Mouse (Mus musculus): ENCODE measurements around the gene Myom1.
A peak's percentile ranks its signal among the peaks of the same experiment; 100 is the strongest.

Gene Myom1

DNA sequence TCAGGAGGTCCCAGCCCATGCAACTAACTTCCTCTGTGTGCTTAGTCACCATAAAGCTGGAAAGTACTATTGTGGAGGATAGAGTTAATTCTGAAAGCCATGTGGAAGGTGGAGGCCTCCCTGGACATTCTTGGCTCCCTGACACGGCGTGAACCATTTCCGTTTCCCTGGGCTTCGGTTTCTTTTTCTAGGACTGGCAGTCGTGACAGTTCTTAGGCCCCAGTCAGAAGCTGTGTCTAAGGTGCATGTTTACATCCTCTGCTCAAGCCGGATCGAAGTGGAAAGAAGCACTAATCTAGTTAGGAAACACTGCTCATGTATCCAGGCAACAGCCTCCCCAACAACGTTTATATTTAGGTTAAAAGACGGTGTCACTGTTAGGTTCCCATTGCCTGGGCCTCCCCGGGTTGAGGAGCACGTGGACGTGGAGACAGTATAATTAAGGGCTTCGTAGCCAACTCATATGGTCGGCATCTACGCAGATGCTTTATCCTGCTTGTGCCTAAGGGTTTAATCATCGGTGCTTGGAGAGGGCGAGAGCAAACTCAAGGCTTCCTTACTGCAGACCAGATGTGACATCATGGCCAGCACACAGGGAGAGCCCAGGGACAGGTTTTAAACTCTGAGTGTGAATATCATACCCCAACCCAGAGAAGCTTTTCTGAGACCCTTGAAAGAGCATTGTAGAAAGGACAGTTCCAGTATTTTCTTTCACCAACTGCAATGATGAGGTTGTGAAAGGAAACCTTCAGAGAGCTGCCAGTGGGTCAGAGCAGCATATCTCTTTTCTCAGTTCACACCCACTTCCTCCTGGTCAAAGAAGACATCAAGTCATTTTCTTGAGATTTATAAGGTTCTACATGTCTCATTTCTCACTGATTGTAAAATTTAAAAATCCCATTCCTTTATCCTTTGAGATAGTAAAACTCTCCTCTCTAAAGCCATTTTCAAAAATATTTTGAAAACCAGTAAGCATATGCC lies 100.4 kb downstream of the Myom1 start:
- DNase-seq (ENCODE audit: low spot score), result peak; percentile 16

DNA sequence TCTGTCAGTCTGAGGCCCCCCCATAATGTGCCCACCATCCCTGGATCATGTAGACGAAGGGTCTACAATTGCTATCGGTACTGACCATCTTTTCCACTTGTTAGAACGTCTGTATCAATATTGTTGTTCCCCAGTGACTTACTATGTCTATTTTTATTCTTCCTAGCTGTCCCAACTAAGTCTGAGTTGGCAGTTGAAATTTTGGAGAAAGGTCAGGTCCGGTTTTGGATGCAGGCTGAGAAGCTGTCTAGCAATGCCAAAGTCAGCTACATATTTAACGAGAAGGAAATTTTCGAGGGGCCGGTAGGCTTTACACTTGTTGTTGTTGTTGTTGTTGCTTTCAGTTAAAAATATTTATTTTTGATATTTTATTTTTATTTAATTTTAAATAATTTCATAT lies 102.9 kb downstream of the Myom1 start:
- no peak for DNase-seq (ENCODE audit: low spot score)

DNA sequence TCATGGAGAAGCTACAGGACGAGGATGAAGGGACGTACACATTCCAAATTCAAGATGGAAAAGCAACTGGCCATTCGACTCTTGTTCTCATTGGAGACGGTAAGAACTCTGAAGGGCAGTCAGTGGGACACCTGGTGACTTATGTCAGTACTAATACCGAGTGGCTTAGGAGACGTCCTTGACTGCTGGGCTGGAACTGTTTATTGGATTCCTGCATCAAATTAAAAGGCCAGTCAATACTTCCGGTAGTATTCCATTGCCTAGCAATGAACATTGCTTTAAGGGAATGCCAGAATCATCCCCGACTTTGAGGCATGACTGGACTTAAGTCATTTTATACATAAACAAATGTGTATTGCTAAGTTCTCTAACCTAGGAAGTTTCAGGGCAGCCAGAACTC lies 103.8 kb downstream of the Myom1 start:
- DNase-seq (ENCODE audit: low spot score), result no peak

DNA sequence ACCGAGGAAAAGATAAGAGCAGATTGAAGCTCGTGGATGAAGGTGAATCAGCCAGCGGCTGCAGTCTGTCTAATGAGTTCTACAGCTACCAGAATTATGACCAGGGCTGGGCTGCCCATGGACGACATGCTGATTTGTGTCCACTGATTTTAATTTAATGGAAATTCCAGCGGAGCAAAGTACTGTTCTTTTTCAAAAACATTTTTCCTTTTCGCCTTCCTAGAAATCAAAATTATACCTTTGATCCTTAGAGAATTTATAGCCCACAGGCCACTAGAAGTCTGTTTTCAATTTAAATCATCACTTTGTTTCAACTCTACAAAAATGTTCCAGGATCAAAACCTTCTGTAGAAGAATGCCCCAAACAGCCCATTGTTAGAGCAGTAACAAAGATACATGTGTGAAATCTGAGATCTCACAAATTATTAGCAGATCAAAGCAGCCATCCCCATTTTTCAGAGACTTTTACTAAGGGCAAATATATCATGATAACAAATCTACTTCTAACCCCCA lies 108.4 kb downstream of the Myom1 start:
- no peak for DNase-seq (ENCODE audit: low spot score)

DNA sequence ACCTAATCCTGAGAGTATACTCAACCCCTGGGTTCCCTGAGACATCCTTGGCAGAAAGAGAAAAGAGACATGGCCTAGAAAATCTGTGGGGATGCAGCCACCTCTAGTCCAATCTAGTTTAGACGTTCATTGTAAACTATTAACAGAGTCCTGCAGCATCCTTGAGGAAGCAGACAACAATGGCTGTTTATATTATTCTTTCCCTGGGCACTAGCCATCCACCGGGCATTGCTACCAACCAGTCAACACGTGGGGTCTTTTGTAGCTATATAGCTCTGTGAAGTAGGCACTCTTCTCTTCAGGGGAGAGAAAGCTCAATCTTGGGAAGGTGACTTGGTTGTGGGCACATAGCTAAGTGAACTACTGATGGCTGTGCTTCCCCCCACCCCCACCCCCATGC lies 110.3 kb downstream of the Myom1 start:
- no peak for DNase-seq (ENCODE audit: low spot score)

DNA sequence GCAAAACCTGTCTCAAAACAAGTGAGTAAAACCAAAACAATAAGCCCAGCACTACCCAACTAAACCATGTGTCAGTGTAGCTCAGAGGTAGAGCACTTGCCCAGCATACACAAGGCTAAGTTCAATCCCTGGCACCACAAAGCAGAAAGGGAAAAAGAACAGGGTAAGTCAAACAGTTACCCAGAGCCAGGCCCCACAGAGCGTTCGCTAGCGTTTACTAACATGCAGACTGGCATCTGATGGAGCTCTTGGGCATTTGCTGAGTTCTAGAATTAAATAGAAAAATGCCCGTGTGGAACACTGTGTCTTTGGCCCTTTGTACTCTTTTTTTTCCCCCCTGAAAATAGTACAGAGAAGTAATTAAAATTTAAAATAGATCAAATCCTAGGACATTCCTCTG lies 111.8 kb downstream of the Myom1 start:
- no peak for DNase-seq (ENCODE audit: low spot score)

DNA sequence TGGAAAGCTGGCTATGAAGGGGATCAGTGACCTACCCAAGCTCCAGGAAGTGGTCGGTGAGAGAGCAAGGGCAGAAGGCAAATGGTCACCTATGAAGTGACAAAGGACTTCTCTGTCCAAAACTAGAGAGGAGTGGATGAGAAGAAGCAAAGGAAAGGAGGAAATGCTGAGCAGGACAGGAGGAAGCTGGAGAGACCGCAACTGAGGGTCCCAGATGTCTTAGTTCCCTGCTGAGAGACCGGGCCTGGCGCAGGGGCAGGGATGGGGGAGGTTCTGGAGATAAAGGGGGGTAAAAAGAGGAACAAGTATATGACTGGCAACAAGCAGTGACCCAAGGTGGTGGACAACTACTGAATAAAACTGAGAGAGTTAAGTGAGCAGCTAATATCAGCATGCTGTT lies 115.5 kb downstream of the Myom1 start:
- DNase-seq (ENCODE audit: low spot score), result no peak

DNA sequence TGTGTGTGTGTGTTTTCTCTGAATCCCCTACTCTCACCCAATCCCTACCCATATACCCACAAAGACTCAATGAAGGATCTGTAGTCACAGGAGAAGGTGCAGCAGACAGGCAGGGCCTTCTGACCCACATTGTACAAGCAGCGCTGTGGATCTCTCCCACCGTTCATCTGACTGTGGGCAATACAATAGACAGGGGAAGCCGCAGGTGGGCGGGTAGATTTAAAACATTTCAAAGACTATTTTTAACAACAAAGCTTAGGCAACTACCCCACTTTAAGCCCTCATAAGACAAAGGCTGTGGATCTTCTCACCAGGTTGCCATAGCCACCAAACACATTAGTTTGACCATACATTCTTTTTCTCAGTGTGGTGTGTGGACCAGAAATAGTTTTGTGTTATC lies 116.2 kb downstream of the Myom1 start:
- no peak for DNase-seq (ENCODE audit: low spot score)

DNA sequence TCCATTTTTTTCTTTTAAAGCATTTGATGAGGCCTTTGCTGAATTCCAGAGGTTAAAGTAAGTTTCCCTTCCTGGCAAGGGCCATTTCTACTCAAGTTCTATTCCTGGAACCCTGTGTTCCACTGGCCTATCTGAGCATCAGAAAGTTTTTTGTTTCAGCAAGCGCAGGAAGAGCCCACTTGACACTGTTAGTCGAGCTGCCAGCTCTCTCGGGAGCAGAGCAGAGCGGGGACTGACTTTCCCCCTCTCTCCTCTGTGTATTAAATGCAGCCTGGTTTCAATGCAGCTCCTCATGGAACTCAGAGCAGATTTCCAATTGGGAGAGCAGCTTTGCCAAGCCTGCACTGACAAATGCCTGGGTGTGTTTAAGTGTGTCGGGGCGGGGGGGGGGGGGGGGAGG lies 118.2 kb downstream of the Myom1 start:
- DNase-seq (ENCODE audit: low spot score), result no peak

DNA sequence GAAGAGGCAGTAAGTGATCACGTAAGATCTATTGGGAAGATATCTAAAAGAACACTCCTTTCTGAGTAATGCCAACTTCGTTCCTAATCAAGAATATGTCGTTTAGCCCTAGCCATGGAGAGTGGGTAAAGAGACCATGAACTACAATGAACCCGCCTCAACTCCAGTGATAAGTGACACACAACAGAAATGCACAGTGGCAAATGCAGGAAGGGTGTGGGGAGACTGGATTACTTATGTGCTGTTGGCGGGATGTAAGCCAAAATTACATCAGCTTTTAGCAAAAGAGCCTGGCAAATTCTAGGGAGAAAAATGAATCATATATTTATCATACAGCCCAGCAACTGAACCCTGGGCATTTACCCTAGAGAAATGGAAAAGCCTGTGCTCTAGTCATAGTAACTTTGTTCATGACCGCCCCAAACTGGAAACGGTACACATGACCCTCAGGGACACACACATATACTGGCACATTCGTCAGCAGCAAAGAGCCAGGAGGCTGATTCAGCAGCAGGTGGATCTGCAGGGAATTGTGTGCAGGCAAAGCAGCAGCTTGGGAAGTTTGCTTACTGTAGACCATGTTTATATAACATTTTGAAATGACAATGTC lies 121.7 kb downstream of the Myom1 start:
- DNase-seq (ENCODE audit: low spot score), result no peak

DNA sequence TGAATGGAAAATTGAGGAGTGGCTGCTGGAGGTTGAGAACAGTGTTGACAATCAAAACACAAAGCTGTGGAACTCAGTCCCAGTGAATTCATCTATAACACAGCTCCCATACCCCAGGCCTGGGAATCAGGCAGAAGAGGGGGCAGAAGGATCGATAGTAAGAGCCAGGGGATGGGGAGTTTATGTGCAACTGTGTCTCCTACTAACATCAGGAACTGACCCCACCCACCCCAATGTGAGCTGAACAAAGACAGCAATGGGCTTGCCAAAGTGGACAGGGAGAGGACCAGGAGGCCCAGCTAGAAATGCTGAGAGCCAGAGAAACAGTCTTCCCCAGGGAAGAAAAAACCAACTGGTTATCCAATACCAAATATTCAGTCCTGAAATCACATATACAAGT lies 122.2 kb downstream of the Myom1 start:
- no peak for DNase-seq (ENCODE audit: low spot score)

DNA sequence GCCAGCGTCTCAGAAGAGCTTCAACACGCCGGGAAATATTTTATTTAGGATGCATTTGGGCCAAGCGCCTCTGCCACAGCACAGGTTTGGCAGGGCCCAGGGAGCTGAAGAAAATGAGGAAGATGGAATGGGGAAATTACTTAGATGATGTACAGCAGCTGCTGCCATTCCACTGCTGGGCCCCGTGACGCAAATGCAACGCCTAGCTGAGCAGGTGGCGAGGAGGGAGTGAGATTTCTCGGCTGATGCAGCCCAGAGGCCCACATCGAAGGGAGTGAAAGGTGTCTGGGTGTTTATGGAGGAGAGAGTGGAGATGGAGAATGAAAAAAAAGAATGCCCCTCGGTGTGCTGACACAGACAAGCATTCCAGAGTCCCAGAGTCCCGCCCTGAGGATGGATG lies 123.1 kb downstream of the Myom1 start:
- DNase-seq (ENCODE audit: low spot score), result no peak

DNA sequence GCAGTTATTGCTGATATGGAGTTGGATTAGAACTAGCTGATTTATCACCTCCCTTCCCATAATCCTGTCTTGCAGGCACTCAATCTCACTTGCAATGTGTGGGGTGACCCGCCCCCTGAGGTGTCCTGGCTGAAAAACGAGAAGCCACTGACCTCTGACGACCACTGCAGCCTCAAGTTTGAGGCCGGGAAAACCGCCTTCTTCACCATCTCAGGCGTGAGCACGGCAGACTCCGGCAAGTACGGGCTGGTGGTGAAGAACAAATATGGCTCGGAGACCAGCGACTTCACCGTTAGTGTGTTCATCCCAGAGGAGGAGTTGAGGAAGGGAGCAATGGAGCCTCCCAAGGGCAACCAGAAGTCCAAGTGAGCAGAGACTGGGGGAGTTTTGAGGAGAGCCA lies 123.6 kb downstream of the Myom1 start:
- no peak for DNase-seq (ENCODE audit: low spot score)

DNA sequence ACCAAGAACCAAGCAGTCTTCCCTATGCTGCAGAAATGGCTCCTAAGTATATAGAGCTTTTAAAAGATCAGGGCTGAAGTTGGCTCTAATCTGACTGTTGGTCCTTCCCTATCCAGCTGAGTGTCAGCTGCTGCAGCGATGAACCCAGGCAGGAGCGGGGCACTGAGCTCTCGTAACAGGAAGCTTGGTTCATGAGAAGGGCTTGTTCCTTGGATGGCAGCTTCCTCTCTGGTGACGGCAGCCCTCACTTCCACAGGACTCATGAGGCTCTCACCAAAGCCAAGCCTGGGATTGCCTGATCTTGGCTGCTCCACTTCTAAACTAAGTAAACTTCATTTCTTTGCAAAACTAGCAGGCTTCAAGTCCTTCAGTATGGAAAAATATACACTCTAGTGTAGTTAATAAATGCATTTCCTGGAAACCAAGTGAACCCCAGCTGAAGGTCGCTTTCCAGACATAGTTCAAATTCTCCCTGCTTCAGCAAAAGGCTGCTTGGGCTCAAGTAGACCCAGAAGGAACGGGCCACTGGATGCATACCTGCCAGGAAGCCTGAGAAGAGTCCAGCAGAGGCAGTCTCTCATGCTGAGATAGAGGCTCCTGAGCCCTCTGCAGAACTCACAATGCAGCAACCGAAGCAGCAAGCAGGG lies 125.2 kb downstream of the Myom1 start:
- DNase-seq (ENCODE audit: low spot score), result no peak

DNA sequence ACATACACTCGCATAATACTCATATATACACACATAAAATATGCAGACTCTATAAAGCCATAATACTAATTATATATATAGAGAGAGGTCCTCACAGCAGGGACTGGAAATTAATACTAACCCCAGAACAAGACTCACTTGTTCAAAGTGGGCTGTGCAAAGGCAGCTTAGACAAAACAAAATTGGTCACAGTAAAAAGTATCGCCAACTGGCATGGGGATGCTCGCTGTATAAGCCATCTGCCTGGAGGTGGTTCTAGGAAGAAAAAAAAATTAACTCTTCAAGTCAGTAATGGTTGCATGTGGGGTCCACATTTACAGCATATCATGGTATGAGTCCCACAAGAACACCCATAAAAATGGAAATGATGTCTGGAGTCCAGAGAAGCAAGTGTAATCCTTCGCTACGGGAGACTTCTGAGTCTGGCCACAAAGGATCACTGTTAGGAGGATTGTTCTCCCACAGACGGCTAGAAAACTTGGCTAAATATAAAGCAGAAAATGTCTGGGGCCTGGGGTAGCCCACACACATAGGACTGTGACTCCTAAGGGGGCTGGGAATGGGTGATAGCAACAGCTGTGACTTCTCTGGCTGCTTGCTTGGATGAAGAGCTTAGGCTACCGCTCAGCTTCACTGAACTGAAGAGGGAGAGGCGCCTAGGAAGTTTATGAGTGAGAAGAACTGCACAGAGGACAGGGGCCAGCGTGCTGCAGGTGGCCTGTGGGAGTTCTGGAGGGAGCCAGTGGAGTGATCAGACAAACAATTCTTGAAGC lies 127.2 kb downstream of the Myom1 start:
- DNase-seq (ENCODE audit: low spot score), result no peak

DNA sequence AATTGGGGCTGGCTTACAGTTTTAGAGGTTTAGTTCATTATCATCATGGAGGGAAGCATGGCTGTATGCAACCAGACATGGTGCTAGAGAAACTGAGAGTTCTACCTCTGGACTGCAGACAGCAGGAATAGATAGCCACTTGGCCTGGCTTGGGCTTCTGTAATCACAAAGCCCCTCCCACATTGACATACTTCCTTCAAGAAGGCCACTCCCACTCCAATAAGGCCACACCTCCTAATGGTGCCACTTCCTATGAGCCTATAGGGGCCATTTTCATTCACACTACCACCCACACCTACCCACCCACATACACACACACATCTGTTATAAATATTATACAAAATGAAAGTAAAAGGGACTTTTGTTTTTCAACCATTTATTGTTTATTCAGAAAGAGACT lies 129.8 kb downstream of the Myom1 start:
- no peak for DNase-seq (ENCODE audit: low spot score)

DNA sequence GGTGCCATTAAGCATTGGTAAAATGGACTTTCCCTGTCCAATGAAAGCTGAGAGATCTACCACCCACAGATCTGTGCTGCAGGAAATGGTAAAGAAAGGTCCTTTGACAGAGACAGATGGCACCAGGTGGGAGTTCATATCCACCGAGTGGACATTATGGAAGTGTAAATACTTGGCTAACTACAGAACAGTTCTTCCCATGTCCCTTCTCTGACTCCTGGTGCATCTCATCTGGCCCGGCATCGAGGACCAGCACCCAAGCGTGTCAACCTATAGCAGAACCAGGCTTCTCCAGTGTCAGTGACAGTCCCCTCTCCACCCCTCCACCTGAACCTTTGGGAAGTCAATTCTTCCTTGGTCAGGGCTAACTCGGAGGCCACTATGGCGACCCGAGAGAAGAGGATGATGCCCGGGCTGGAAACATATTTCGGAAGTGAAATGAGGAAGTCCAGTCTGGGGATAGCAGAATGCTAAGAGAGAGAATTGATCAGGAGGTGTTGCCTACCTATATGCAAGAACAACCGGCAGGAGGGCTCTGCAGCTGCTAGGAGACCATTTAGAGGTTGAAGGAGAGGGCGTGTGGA lies 130.5 kb downstream of the Myom1 start:
- DNase-seq (ENCODE audit: low spot score), result no peak

DNA sequence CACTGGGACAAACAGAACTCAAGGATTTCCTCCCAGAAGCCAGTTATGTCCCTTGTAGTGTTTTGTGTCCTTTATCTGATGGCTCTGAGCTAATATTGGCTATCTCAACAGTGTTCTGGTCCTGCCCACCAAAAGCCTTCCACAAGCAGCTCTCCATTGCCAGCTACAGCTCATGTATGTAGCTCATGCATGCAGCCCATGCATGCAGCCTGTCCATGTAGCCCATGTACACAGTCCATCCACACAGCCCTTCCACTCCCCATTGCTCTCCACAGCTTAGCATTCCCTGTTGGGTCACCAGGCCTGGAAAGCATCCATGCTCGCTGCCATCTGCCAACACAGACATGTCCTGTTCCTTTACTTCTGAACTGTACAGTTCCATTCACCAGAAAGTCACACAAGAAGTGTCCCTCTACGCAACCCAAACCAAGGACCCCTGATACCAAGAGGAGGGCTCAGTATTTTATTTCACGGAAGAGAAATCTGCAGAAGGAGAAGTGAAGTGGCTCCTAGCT lies 132.1 kb downstream of the Myom1 start:
- no peak for DNase-seq (ENCODE audit: low spot score)

DNA sequence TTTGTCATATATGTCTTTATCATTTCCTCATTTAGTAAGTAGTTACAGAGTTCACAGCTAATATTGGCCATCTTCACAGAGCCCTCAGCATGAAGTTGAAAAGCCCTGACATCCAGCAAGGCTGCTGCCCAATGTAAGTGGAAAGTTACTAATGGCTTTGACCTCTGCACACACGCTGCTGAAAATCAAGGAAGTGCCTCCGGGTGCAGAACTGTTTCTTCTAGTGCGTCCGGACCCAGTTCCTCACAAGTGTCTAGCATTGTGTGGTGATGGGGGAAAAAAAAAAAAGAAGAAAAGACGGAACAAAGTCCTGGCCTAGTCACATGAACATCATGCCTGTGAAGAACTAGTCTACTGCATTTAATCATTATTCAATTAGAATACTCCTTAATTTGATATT lies 132.7 kb downstream of the Myom1 start:
- DNase-seq (ENCODE audit: low spot score), result no peak

DNA sequence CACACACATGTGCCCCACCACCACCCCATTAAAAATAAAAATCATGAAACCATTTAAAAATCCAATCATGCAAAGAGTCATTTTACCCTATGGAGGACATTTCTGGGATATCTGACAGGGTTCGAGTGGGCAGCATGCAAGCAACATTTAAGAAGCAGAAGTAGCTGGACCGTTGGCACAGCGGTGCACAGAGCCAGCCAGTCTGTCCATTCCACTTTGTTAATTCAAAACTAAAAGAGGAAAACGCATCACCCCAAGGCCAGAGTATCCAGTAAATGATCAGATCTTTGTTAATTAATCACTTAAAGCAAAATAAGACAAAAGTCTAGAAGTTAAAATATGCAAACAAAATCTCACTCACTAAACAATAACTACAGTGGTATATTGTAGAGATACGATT lies 133.4 kb downstream of the Myom1 start:
- DNase-seq (ENCODE audit: low spot score), result no peak

Measured in left cerebral cortex, adult 11 months (tissue).